Mouse (Mus musculus) thymus, postnatal 14 days (tissue): ENCODE measurements around the gene Celsr1.

ENCODE experiments used
- DNase-seq: peaks from one replicate; pipeline ENCODE4 v3.0.0; 2021

Gene Celsr1

DNA sequence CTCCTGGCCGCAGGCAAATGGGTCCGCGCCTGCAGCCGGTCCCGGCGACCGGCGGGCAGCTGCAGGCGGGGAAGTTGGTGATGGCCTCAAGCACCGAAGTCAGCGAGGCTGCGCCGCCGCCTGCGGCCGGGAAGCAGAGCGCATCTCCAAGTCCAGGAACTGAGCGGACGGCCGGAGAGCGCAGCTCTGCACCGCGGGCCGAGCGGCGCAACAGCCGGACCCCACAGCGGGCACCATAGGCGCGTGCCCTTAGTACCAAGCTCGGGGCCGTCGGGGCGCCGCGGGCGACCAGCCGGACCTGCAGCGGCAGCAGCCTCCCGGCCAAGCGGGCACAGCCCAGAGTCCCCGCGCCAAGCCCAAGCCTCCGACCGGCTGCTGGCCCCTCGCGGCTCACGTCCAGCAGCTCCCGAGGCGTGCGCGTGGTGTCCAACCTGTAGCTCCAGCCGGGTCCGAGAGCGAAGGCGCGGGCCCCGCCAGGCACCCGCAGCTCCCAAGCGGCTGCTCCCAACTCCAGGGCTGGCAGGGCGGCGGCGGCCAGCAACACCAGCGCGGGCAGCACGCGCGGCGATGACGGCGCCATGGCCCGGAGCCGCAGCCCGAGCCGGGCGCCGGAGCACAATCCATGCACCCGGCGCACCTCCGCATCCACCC, at the start of gene Celsr1:
TSS of gene Celsr1 (minus strand) at position 587 of the 651 bp plus-strand sequence.
- no peak for DNase-seq

DNA sequence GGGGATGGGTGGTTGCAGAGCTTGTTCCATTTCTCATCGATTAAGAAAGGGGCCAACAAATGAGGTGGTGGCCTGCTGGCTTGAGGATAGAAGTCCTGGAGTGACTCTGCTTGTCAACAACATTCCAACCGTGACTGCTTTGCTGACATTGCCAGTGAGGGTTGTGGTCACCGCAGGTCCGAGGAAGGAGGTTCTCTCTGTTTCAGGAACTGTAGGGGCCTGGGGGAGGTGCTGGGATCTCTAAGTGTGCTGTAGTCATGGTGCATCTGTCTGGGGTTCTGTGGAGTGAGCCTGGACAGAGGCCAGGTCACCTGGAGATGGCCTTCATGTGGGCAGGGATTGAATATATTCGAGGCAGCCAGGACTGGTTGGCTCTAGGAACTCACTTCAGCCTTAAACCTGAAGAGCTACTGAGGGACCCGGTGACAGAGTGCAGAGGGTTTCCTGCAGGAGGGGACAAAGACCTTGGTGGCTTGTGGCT, 49.7 kb upstream of the Celsr1 start:
- DNase-seq, result no peak

DNA sequence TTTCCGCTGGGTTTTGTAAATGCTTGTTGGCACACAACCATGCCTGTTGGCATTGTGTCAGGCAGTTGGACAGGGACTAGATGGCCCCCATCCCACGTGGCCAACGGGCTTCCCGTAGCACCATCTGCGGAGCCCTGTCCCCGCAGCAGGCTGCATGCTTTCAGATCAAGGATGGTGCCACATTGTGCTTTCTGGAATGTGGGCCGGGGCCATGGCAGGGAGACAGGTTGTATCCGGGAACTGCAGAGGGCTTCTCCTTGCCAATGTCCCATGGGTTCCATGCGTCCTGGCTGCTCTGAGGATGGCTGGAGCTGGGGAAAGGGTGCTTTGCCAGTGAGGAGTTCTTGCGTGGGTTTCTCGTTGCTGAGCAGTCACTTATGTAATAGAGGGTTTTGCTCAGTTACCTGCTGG, 49.0 kb upstream of the Celsr1 start:
- DNase-seq, result no peak

DNA sequence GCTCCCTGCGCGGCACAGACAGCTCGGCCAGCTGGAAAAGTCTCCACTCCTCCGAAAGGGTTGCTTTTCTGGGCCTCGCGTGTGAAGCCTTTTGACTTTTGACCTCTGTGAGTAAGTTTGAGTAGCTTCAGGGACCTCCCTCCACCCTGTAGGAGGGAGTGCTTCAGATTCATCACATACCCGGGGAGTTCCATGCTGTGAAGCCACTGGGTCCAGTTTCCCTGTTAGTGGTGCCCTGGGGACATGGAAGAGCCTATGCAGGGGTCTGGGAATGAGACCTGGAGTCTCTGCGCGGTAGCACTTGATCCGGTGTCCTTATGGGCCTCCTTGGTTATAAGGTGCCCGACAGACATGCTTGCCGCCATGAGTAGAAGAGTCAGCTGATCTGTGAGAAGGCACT, 48.1 kb upstream of the Celsr1 start:
- no peak for DNase-seq

DNA sequence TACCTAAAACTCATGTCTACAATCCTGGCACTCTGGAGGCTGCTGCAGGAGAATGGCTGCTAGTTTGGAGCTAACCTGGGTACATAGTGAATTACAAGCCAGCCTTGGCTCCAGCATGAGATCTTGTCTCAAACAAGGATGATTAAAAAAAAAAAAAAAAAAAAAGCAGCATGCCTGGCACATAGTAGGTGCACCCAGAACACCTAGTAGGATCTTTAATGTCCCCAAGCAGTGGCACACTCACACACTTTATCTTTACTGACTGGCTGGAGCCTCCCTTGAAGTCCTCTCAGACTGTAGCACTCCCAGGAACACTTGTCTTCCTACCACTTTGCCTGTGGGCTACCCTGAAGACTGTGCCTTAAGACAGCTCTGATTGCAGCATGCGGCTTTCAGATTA, 46.8 kb upstream of the Celsr1 start:
- no peak for DNase-seq

DNA sequence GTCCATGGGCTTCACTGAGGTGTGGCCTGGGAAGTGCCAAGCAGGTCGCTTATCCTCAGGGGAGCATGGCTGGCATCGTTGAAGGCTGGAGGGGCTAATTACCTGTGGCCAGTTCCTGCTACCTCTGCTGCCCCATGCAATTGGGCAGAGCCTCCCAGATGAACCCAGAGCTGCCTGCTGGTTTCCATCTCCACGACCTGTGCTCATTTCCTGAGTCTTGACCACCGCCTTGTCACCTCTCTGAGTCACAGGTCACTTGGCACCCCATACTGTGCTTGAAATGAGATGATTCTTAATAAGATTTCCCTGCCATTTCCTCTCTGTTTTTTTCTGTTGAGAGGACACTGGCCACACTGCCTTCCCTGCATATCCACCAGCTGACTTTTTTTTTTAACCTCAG, 46.3 kb upstream of the Celsr1 start:
- no peak for DNase-seq

DNA sequence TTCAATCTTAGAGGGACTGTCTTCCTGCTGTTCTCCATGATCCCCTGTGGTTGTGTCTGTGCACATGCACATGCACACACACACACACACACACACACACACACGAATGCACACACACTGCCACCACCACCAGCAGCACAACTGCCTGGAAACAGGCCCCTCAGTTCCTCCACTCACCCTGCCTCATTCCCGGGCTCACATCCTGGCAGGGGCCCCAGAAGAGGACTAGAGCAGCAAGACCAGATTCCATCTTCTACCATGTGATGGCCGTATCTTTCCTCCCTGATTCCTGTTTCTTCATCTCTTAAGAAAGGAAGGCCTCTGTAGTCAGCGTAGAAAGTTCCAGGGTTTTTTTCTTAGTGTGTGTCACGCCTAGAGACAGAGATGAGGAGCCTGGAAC, 45.9 kb upstream of the Celsr1 start:
- DNase-seq, result no peak

DNA sequence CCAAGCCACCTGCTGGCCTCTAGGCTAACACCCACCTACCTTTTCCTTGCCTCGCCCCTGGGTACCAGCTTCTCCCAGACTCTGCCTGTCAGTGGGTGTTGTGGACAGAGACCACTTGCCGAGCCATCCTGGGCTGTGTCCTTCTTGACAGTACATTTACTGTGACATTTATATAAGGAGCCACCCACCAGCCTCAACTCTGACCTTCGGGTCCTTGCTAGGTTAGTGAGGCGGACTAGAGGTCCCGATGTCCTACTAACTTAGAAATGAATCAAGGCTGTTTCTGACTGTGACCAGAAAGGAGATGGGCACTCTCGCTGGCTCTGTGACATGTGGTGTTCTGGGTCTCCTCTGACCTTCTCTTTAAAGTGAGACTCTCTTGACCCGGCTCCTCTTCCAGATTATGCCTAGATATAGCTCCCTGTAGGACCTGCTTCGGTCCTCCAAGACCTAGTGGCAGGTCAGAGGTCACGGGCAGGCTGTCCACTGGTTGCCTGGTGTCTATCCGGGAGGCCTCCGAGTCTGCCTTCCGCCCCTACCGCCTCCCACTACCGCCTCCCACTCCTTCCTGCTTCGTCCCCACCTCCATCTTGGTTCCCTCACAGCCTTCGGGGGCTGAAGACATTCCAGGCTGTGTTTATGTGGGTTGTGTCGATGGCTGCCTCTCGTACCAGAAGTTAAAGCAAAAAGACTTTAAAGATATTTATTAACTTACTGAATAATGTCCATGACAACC, 45.1 kb upstream of the Celsr1 start:
- no peak for DNase-seq

DNA sequence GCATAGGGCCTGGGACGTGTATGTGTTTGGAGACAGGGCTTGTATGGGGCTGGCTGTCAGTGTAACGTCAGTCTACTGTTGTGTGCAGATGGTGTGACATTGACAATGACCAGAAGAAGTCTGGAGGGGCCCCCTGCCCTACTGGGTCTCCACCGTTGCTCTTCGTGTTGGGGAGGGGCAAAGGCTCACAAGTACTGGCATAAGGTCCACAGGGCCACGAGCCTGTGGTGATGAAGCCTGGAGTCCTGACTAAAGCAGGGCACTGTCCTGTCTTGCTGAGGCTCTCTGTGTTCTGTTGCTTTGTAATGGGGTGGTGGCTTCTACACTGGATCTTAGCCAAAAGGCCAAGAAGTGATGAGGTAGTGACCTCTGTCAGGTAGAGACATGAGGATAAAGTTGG, 44.4 kb upstream of the Celsr1 start:
- DNase-seq, result no peak

DNA sequence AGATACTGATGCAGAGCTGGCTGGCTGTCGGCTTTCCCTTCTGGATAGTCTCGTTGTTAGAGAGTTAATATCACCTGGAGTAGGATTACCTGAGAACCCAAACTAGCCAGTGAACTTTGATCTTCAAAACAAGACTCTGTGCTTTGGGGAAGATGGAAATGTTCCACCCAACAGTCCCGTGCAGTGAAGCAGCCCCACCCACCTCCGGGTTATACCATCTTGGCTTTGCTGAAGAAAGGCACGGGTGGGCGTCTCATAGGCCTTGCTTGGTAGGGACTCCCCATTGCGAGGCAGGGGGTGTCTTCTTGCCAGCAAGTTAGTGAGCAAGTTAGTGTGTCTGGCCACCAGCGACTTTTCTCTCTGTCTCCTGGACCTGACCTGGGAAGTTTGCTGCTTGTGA, 42.8 kb upstream of the Celsr1 start:
- DNase-seq, result no peak

DNA sequence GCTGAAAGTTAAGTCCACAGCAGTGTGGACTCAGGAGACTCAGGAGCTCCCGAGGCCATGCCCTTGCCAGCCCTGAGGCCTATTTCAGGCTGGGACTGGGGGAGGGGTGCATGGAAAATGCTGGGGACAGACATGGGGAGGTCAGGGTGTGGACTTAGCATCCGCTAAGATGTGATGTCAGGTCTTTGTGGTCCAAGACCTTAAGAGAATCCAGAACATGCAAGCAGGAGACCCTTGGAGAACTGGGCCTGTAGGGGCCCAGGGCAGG, 42.4 kb upstream of the Celsr1 start:
- no peak for DNase-seq

DNA sequence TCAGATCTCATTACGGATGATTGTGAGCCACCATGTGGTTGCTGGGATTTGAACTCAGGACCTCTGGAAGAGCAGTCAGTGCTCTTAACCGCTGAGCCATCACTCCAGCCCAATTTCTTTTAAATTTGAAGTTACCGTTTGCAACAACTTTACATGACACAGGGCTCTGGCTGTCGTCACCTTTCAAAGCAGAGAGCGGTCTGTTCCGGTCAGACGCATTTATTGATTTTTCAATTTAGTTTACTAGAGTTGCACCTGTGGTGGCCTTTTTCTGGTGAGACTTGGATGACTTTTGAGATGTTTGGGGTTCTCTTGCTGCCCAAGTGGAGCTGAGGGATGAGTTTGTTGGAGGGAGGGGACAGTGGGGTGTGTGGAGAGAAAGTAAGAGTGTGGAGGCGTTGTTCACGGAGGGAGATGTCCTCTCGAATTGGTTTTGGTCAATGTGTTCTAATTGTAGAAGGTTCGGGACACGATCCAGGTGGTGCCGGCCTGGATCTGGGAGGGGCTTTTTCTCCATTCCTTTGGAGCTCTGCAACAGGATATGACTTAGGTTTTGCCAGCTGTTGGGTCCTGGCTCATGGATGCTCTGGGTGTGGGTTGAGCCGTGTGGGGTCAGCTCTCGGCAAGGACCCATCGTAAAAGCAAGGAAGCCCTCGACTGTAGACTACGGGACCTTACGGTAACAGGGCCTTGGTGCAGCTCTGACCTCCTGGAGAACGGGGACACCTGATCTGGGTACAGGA, 41.9 kb upstream of the Celsr1 start:
- no peak for DNase-seq

DNA sequence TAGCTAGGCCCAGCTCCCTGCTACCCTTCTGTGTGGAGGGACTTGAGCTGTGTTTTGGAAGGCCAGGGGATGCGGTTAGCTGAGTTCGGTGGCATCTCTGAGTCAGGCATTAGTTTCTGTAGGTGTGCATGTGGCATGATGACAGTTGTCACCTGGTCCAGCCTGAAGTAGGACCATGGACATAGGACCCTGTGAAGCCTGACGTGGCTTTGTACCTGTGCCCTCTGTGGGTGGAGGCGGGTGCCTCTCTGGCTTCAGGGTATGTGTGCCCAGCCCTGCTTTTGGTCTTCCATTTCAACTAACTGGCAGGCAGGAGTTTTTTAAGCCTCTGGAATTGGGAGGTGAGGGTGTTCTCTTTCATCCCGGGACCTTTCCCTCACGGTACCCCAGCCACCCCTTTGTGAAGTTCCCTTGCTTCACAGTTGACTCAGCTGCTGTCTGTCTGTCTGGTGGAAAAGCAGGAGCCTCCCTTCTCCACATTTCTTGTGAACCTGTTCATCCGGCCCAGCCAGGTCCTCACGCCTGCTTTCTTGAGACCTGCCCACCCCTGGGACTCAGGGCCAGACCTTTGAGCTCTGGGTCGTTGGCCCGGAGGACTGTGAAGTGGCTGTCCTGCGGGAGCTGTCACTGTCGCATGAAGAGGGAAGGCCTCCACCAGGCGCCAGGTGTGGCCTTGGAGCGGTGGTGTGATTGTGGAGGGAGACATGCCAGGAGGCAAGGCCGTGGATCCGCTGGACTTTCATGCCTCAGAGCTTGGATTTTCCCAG, 40.8 kb upstream of the Celsr1 start:
- DNase-seq, result no peak

DNA sequence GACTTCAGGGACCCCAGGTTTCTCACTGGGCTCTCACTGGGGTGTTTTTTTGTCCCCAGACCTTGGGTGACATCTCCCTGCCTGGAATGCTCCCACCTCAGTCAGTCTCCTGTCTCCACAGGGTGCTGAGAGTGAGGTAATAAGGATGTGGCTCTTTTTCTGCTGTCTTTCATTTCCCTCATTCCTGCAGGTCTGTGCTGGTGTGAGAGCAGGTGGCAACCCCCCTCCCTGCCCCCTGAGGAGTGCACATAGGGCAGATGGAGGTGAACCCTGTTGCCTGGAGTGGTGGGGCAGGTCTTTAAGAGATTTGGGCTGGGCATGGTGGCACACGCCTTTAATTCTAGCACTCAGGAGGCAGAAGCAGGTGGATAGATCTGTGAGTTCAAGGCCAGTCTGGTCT, 37.6 kb upstream of the Celsr1 start:
- DNase-seq, result peak; percentile 52

DNA sequence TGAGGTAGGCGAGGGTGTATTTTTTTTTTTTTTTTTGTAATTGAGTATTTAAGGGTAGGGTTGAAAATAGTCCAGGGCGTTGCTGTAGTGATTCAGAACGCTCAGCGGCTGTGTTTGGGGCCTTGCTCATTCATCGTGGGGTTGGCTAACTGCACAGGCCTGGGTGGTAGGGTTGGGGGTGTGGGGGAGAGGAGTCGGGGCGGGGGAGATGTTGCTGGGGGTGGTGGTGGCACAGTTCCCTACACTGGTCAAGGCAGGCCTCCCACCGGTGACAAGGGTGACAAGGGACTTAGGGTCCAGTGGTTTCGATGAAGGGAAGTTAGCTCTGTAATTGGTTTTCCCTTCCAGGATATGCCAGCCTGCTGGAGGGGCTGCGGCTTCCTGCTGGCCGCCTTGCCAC, 36.8 kb upstream of the Celsr1 start:
- no peak for DNase-seq

DNA sequence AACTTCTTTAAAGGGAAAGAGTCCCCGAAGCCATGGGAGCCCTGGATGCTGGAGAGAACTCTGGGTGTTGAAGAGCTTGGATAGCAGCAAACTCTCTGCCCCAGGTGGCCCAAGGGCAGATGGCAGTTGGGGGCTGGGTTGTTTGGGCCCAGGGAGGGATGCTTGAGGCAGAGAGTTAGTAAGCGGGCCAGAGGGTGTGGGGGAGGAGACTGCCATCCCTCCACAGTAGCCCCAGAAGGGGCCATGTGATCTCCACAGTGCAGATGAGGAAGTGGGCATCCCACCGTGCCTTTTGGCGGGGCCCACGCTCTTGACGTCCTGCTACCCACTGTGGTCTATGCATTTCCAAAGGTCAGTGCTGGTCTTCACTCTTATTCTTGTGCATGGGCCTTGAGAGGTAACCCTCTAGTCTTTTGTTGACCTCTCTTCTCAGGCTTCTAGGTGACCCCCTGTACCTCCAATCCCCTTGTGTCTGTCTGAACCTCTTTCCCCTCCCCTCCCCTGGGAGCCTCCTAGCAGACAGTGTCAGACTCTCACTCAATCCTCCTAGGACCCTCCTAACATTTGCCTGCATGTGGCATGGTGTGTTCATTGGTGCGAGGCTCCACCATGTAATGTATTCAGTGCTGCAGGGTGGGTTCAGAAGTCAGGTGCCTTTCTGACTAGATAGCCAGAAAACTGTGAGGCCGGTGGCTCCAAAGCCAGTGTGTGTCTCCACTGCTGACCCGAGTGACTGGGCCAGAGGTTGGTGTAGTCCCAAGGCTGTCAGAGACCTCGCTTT, 35.6 kb upstream of the Celsr1 start:
- DNase-seq, result peak; percentile 36

DNA sequence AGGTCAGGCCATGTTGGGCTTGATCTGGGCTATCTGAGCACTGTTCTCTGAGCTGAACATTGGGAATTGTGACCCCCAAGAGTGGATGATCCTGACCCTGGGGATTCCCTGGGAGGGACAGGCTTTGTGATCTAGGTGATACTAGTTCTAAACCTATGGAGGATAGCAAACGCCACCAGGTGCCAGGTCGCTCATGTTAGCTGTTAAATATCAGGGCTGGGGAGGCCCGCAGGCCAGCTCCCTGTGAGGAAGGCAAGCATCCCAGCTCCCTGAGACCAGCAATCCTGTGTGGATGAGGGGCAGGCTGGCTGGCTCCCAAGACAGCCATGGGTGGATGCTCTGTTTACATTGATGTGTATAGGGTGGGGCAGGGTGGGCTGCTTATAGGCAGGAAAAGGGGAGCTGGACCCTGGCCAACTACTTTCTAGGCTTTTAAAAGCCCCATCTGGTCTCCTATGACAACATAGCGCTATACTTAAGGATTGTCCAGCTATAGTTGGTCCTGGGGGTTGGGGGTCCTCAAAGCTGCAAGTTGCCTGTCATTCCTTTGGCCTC, 34.4 kb upstream of the Celsr1 start:
- no peak for DNase-seq

DNA sequence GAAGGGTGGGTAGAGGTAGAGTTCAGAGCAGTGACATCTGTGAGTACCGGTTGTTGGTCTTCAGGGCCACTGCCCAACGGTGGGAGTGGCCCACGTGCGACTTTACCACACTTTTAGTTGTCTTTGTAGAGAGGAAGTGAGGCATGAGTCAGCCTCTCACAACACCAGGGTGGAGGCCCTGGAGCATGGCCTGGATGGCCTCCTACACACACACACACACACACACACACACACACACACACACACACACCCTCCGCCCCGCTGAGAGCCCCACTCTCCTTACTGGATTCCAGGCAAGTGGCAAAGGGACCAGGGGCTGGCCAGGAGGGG, 34.0 kb upstream of the Celsr1 start:
- peak; percentile 58 for DNase-seq

DNA sequence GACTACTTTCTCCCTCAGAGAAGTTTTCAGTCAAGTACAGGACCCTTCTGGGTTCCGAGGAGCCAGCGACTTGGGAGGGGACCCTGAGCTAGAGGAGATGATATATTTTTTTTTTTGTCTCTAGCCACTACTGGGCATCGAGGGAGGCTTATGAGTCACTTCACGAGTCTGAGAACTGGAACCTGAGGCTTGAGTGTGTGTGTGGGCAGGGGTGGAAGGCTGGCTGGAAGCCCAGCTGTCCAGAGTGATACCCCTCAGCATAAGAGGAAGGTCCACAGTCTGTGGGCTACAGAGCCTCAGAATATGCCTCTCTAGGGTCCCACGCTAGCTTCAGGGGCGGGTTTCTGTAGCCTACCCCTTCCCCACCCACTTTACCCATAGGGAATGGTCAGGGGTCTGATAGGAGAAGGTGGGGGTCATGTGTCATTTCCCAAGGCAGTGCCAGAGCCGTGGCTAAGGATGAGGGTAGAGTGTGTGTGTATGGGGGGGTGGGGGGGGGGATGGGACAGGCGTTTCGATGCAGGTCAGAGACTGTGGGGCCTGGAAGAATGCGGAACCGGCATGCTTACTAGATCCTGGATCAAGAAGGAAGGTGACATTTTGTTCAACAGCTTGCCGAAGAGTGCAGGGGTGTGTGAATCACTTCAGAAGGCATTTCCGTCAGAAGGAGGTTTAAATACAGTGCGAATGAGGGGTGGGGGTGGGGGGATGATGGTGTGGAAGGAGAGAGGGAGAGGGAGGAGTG, 33.4 kb upstream of the Celsr1 start:
- peak; percentile 34 for DNase-seq

DNA sequence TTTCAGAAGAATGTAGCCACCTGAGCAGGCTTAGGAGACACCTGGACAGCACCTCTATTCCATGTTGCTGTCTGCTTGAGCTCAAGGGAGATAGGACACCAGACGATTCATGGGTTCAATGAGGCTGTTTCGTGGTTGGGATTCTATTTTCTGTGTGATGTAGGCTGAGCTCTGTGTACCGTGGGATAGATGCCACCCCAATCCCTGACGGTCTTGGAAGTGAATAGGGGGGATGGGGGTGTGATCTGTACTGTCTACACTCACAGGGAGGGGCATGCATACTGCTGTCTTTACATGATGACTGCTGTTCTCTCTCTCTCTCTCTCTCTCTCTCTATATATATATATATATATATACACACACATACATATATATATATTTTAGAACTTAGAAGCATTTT, 31.8 kb upstream of the Celsr1 start:
- no peak for DNase-seq

DNA sequence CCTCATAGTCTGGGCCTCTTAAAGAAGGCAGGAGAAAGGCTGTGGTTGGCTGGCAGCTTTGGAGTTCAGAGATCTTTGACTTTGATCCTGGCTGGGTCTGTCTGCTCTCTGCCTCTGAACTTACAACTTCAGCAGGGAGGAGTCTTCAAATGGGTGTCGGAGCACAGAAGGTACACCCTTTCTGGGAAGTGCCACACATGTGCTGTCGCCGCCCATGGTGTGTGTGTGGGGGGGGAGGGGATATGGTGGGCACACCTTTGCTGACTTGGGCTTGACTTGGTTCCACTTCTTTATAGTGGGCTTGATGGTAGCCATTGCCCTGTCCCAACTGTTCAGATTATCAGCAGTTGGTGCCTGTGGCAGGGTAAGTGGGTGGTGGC, 31.3 kb upstream of the Celsr1 start:
- peak; percentile 46 for DNase-seq
